Mouse (Mus musculus) megakaryocyte progenitor cell, adult 5-6 weeks (primary cell): ENCODE measurements at regions not wholly inside any gene's neighbourhood (a gene's known extent, or its start where the extent isn't known, plus 50 kb on each side); places are given as distances from the start of the nearest gene placed in this dataset.

ENCODE experiments used
- ATAC-seq: replicated peaks from 2 replicates; pipeline ENCODE4 v1.8.0; 2016; ENCODE audit warnings: mild to moderate bottlenecking, moderate TSS enrichment, inconsistent platforms; ENCODE audit not compliant: poor library complexity

GRCm38 (mm10) chr10:126239536-126239935 is 273.6 kb downstream of the Lrig3 start:
- no peak for ATAC-seq
